Mouse (Mus musculus): ENCODE data around the gene Prkaa2.
"Not testable (repeated sequence)": the region's sequence is repeated elsewhere in the genome, so short reads cannot be mapped to it uniquely, and the experiment has no call there.

Prkaa2 gene

DNA sequence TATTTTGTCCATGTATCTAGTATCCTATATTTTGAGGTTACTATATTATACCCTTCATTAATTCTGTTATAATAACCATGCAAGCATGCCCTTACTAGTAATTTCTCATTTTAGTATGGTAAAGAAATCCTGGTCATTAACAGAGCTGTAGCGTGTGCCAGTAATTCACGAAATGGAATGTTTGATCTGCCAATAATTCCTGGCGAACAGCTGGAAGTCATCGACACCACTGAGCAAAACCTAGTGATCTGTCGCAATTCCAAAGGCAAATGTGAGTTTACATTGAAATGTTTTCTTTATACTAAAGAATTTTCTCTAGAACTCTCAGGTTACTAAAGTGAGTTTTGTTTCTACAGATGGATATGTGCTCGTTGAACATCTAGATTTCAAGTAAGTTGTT is 94.2 kb downstream of the Prkaa2 start:
- DNase-seq (ENCODE audit: low spot score): no peak

GRCm38 (mm10) chr4:105013718-105014117 is 96.0 kb downstream of the Prkaa2 start:
- no peak for DNase-seq (ENCODE audit: low spot score)

- no peak for DNase-seq (ENCODE audit: low spot score)
Observed at GRCm38 (mm10) chr4:105007360-105008018, 102.2 kb downstream of the Prkaa2 start.

DNA sequence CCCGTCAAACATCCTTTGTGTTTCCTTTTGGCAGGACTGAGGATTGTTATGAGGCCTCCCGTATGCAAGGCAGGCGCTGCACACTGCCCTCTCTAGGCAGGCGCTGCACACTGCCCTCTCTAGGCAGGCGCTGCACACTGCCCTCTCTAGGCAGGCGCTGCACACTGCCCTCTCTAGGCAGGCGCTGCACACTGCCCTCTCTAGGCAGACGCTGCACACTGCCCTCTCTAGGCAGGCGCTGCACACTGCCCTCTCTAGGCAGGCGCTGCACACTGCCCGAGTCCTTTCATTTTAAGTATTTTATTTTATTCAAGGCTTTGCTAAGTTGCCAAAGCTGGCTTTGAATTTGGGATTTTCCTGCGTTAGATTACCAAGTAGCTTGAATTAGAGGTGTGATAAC is 105.0 kb downstream of the Prkaa2 start:
- not testable (repeated sequence) for DNase-seq (ENCODE audit: low spot score)

DNA sequence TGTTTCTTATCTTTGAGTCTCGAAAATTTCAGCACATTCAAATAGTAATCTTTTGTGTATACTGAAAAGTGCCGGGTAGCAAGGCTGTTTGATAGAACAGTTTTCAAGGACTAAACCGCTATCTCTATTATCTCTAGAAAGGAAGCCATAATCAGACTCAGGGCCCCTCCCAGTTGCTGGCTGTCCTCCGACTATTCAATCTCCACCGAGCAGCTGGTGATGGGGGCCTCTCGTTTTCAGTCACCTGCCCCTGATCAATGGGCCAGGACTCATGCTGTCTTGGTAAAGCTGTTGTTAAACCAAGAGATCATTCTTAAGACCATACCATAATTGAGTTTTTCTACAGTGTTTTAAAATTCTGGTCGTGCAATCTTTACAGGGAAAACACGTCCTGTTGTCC is 105.6 kb downstream of the Prkaa2 start:
- no peak for DNase-seq (ENCODE audit: low spot score)

DNA sequence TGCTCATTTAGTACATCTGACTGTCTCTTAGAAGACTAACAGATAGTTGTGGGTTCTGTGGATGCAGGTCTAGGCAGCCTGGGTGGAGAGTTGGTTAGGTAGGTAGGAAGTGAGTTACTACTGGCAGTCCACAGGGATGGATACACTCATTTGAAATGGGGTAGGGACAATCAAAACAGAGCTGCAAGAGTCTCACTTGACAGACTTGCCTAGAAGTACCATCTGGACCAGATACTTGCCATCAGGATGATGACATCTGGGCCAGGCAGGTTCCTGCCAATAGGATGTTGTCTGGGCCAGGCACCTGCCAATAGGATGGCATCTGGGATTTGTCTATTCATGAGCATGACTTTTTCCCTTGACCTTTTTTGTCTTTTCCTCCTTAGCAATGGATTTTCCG is 108.0 kb downstream of the Prkaa2 start:
- no peak for DNase-seq (ENCODE audit: low spot score)

- DNase-seq (ENCODE audit: low spot score): no peak
Observed at GRCm38 (mm10) chr4:104999702-105000101, 110.0 kb downstream of the Prkaa2 start.

- no peak for DNase-seq (ENCODE audit: low spot score)
Observed at GRCm38 (mm10) chr4:104993140-104993874, 116.4 kb downstream of the Prkaa2 start.

DNA sequence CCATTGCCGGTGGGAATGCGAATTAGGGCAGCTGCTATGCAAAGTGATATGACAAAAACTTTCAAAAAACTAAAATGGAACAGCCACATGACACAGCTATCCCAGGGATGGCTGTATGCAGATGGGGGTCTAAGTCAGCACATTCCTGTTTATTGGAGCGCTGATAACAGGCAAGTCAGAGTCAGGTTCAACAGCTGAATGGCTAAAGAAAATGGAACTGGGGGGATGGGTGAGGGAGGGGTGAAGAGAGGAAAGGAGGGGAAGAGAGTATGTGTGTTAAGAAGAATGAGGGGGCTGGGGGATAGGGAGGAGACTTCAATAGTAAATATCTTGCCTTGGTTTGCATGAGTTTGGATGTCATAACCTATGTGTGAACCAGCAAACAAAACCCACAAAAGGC is 117.4 kb downstream of the Prkaa2 start:
- DNase-seq (ENCODE audit: low spot score): no peak

GRCm38 (mm10) chr4:104990686-104991085 is 119.0 kb downstream of the Prkaa2 start:
- DNase-seq (ENCODE audit: low spot score): no peak

DNA sequence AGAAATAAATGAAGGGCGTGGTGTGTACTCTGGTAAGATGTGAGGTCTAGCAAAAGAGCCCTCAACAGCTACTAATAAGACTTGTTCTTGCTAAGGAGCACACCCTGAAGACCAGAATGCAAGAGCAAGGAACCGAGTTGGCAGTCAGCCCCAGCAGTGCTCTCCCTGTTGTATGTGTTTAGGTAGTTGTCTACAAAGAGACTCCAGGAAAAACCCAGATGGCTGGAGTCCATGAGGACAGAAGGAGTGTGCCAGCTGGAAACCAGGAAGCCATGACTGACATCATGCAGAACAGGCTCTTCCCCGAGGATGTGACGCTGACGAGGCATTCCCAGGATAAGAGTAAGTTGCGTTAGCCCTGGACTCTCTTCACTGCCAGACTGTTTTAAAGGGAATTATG is 119.7 kb downstream of the Prkaa2 start:
- no peak for DNase-seq (ENCODE audit: low spot score)

DNA sequence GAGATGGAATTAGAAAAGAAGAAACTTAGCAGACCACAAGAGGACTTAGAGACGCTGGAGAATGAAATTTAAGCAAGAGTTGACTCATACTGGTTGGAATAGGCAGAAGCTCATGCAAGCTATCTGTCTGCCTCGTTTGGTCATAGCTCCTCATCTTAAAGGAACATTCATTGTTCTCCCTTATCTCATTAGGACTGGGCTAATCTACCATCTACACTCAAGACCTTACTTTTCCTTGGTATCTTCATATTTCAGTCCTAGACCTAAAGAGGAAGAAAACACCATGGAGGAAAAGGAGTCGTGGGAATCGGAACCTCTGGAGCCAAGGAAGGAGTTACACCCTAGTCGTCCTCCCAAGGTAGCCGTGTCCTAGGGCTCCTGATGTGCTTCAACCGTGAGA is 121.0 kb downstream of the Prkaa2 start:
- no peak for DNase-seq (ENCODE audit: low spot score)

DNA sequence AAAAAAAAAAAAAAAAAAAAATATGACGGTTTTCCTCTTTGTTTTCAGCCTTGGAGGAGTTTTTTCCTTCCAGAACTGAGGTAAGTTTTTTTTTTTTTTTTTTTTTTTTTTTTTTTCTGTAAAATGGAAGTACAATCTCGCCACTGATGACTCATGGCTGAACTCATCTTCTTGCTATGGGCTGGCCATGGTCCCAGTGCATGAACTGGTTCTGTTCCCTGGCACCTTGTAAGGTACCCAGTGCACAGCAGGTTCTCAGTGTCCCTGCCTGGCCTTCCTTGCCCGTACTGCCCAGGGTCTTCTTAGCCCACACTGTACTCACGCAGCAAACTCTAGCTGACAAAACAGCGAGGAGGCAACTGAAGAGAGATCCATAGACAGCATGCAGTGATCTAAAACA is 121.6 kb downstream of the Prkaa2 start:
- DNase-seq (ENCODE audit: low spot score): no peak

DNA sequence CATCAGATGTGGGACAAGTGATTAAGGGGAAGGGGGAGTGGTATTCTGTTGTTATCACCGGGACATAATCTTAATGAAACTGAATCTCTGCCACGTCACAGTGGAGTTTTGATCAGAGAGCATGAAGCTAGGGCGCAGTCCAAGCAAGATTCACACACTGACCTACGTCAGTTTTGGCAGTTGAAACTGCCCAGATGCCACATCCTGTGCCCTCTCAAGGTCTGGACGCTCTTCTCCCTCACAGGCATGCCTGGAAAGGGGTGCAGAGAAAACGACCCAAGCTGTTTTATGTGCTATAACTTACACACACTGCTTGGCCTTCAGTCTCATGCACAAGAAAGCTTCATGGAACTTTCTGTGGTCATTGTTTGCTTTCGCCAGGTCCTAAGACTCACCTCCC is 122.1 kb downstream of the Prkaa2 start:
- DNase-seq (ENCODE audit: low spot score): no peak

DNA sequence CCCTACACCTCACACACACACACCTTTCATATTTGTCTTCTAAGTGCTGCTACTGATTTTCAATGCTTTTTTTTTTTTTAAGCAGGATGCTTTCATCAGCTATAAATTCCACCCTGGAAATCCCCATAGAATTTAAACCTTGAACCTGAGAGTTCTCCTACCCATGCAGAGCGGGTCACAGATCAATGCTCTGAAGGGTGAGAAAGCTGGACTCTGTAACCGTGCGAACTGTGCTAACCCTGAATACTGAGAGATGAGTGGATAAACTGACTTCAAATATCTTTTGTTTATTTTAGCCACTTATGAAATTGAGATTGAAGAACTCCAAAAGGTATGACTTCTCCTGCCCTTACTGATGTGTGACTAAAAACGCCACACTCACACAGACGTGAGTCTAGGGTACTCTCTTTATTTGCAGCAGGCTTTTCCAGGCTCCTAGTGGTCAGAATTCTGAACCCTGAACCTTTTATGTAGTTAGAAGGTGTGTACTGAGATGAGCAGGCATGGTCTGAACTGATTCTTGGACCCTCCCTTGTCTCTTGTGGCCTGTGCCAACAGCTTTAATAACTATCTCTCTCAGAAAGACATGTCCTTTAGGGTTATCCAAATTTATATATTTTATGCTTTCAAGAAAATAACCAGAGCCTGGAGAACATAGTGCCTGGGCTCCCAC is 123.6 kb downstream of the Prkaa2 start:
- no peak for DNase-seq (ENCODE audit: low spot score)

All from embryo, embryonic 10 days (tissue).